Mouse (Mus musculus): ENCODE measurements at regions not wholly inside any gene's neighbourhood (a gene's known extent, or its start where the extent isn't known, plus 50 kb on each side); places are given as distances from the start of the nearest gene placed in this dataset.

- DNase-seq (ENCODE audit: extremely low spot score in 1 of 2, low spot score in 1 of 2): no peak
Observed at GRCm38 (mm10) chr15:70765471-70765870, 3068.9 kb upstream of the Gm6569 start.

Data from frontal cortex, adult 2 months (tissue).